Mouse (Mus musculus) embryonic facial prominence, embryonic 11.5 days (tissue): ENCODE results near the gene Fbln1. TPM values are rescaled to one million over a fixed set of nuclear protein-coding genes. Genes with fewer than 3 reads are reported as not detected.

Experiments
- ATAC-seq: fragments of 200-750 bp; cut with Nextera tagmentation; replicated peaks from 2 replicates; pipeline ENCODE4 v1.8.0; 2017; ENCODE audit warnings: low read depth; ENCODE audit not compliant: insufficient number of reproducible peaks, low FRiP score, low TSS enrichment
- DNase-seq: peaks from one replicate; pipeline ENCODE4 v3.0.0-alpha.2; 2015; ENCODE audit warnings: low spot score
- H3K27ac ChIP-seq: fragments of 300-500 bp; sonication (generic); replicated peaks from 2 replicates; pipeline ENCODE4 v1.5.1; 2014; ENCODE audit warnings: mild to moderate bottlenecking, low read depth, low read length, control low read depth
- H3K27me3 ChIP-seq: fragments of 300-500 bp; sonication (generic); 2 replicates; pipeline ENCODE4 v1.6.1; 2014; ENCODE audit warnings: mild to moderate bottlenecking, low read length, moderate library complexity, mixed read lengths; ENCODE audit not compliant: control insufficient read depth, insufficient read depth
- H3K36me3 ChIP-seq: fragments of 300-500 bp; sonication (generic); replicated peaks from 2 replicates; pipeline ENCODE4 v1.6.1; 2014; ENCODE audit warnings: low read depth, mild to moderate bottlenecking, low read length, moderate library complexity, mixed read lengths; ENCODE audit not compliant: control insufficient read depth, insufficient read depth
- H3K4me1 ChIP-seq: fragments of 300-500 bp; sonication (generic); 2 replicates; pipeline ENCODE4 v1.6.1; 2014; ENCODE audit warnings: low read length, mixed read lengths; ENCODE audit not compliant: control insufficient read depth, insufficient read depth
- H3K4me2 ChIP-seq: fragments of 300-500 bp; sonication (generic); 2 replicates; pipeline ENCODE4 v1.6.1; 2014; ENCODE audit warnings: low read depth, mild to moderate bottlenecking, control low read depth, low read length, moderate library complexity
- H3K4me3 ChIP-seq: fragments of 300-500 bp; sonication (generic); 2 replicates; pipeline ENCODE4 v1.5.1; 2014; ENCODE audit warnings: low read depth, low read length, control low read depth
- H3K9ac ChIP-seq: fragments of 300-500 bp; sonication (generic); replicated peaks from 2 replicates; pipeline ENCODE4 v1.6.1; 2014; ENCODE audit warnings: mild to moderate bottlenecking, control low read depth, low read length
- H3K9me3 ChIP-seq: fragments of 300-500 bp; sonication (generic); replicated peaks from 2 replicates; pipeline ENCODE4 v1.6.1; 2016; ENCODE audit warnings: mild to moderate bottlenecking, low read length, inconsistent platforms, mixed read lengths; ENCODE audit not compliant: control insufficient read depth
- WGBS: fragments of 180-500 bp; shearing (Covaris S2); extraction: QIAGEN DNeasy Blood & Tissue Kit; methylation state at CpG from one replicate; pipeline ENCODE4 v1.1.7; 2014; 5-methylcytosine and 5-hydroxymethylcytosine counted together
- polyA plus RNA-seq: library from polyadenylated mRNA; unstranded; fragments of >200 nt; fragmentation: Nextera tagmentation; extraction: Ambion mirVana; gene quantifications from 2 replicates; pipeline ENCODE4 v1.2.1, GENCODE M21; 2014

The Fbln1 gene
- polyA plus RNA-seq, 1 experiment from 2014 or later: 200 TPM

DNA sequence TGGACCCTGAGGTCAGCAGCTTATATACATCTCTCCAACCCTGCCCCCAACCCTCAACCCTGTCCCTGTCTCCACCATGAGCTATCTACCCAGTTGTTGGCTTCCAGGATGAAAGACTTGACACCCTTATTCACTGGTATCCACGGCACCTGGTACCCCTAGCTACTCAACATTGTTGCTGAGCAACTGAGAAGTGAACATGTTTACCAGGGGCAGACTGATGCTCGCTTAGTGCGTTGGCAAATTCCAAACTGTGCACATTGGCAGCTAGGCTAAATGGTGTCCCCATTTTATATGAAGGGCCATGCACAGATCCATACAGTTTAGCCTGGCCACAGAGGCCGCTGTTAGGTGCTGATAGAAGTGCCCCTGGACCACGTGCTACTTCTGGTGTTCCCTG, 57.1 kb downstream of the Fbln1 start:
- H3K4me3 ChIP-seq: no peak overlapping the region
- H3K4me2 ChIP-seq: no peak overlapping the region
- H3K4me1 ChIP-seq: no peaks in the 10 kb centered on the region
- peaks cover 3% of the 10 kb centered on the region for H3K36me3 ChIP-seq
- no peaks in the 10 kb centered on the region for H3K27me3 ChIP-seq
- H3K27ac ChIP-seq: no peak overlapping the region
- ATAC-seq (no peak), DNase-seq (no peak)
- WGBS: 95% methylated on average over 5 of the region's 5 CpGs
- H3K9me3 ChIP-seq: peaks cover 3% of the 10 kb centered on the region; the same call in 1 of the 2 replicates
- H3K9ac ChIP-seq: no peak overlapping the region

DNA sequence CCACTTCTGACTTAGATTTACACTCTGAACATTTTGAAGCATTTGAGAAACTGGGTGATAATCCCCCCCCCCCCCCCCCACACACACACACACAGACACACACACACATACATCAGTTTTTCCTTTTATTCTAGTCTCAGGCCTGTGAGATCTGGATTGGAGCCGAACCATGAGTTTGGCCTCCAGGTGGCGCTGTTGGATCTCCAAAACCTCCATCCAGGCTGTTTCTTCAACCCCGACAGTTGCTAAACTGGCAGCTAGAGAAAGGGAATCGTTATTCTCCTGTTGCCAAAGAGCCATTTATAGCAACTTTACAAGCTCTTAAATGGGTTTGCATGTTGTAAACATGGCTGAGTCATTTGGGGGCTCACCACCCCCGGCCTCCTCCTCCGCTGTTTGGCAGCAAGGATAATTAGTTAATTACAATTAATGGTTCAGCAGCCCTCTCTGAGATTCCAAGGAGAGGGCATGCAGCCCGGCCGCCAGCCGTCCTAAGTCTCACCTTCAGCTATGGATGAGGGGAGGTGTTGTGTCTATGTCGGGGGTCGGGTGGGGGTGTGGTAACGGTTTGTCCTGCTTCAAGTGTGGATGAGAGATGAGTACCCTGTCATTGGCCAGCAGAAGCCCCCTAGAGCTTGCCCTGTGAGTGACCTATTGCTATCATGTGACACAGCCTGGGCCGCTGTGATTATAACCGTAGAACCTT, 61.1 kb downstream of the Fbln1 start:
- WGBS: 33% methylated on average over 14 of the region's 14 CpGs
- Histone ChIP-seq H3K27me3 (no peaks in the 10 kb centered on the region), H3K4me2 (no peak overlapping the region), H3K4me3 (no peak overlapping the region), H3K9ac (no peak overlapping the region), H3K4me1 (no peaks in the 10 kb centered on the region), H3K9me3 (no peaks in the 10 kb centered on the region), H3K27ac (no peak overlapping the region), H3K36me3 (no peaks in the 10 kb centered on the region; the same call in 1 of the 2 replicates)
- peak; percentile 89 for DNase-seq
- no peak for ATAC-seq

DNA sequence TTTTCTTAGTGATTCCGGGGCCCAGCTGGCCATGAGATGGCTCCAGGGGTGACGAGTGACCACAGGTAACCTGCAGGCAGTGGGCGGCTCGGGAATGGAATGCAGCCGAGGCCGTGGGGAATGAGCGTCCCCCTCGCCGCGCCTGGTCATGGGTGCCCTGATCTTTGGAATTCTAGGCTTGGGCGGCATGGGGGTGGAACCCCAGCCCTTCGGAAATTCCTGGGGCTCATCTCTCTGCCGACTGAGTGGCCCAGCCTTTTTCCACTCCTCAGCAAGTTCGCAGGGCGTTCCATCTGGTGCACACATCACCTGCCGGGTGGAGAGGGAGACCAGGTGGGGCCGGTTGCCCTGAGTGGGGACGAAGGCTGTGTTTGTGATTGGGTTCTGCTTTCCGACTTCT, 62.1 kb downstream of the Fbln1 start:
- DNase-seq (no peak), ATAC-seq (no peak)
- Histone ChIP-seq H3K9ac (no peak overlapping the region), H3K27ac (no peak overlapping the region), H3K36me3 (no peaks in the 10 kb centered on the region; the same call in 1 of the 2 replicates), H3K4me3 (no peak overlapping the region), H3K4me2 (no peak overlapping the region), H3K9me3 (no peaks in the 10 kb centered on the region), H3K4me1 (no peaks in the 10 kb centered on the region), H3K27me3 (no peaks in the 10 kb centered on the region)
- 83% methylated on average over 19 of the region's 19 CpGs for WGBS

DNA sequence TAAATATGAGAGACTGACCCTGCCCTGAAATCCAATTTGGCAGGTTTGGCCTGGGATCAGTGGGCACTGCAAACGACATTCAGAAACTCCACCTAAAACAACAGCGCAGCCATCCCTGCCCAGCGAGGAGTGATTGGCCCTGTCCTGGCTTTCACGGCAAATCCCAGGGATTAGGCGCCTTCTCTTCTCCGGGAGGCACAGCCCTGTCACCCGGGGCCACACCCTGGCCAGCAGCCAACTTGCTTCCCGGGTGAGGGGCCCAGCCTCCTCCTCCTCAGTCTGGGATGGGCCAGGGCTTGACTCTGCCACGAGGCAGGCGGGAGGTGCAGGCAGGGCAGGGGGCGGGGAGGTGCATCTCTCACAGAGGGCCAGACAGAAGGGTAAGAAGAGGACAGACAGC, 67.2 kb downstream of the Fbln1 start:
- peak; percentile 25; the same call in 1 of the 2 replicates for ATAC-seq
- Histone ChIP-seq H3K4me1 (no peaks in the 10 kb centered on the region), H3K4me3 (no peak overlapping the region), H3K27me3 (no peaks in the 10 kb centered on the region), H3K27ac (no peak overlapping the region), H3K9ac (no peak overlapping the region), H3K36me3 (no peaks in the 10 kb centered on the region), H3K4me2 (no peak overlapping the region), H3K9me3 (no peaks in the 10 kb centered on the region)
- 39% methylated on average over 11 of the region's 11 CpGs for WGBS
- DNase-seq: peak; percentile 29

DNA sequence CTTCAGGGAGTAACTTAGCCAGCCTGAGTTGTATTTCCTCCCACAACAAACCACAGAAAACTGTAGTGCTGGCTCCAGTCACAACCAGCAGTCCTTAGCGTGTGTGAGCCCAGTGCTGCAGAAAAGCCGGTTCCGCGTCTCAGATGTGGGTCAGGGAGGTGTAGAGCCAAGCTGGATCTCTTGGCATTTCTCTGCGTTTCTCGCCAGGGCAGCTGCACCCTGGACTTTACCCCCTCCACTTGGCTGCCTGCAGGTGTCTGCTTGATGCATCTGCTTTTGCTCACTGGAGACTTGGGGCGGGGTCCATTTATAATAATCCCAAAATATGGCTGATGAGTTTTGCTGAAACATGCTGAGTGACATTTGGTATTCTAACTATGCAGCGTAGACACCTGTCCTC, 71.5 kb downstream of the Fbln1 start:
- H3K27ac ChIP-seq: no peak overlapping the region
- no peaks in the 10 kb centered on the region for H3K4me1 ChIP-seq
- 86% methylated on average over 8 of the region's 8 CpGs for WGBS
- no peak overlapping the region for H3K4me2 ChIP-seq
- ATAC-seq: no peak
- no peaks in the 10 kb centered on the region for H3K9me3 ChIP-seq
- H3K9ac ChIP-seq: no peak overlapping the region
- H3K36me3 ChIP-seq: no peaks in the 10 kb centered on the region
- no peaks in the 10 kb centered on the region for H3K27me3 ChIP-seq
- no peak for DNase-seq
- no peak overlapping the region for H3K4me3 ChIP-seq

DNA sequence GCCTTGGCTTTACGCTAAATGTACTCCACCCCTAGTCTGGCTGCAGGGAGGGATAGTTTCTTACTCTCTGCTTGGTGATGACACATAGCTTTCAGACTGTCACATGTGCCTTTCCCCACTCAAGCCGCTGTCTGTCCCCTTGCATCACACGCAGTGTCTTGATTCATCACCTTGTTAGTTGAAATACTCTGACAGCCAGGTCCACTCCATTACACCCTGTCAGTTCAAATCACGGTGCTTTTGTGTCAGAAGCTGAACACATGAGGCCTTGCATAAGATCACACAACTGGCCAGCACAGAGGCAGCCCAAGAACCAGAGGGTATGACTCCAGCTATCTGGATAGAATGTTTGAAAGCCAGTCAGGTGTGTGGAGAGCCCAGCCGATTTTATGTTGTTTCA, 73.2 kb downstream of the Fbln1 start:
- Histone ChIP-seq H3K4me2 (no peak overlapping the region), H3K36me3 (no peaks in the 10 kb centered on the region), H3K27ac (no peak overlapping the region), H3K4me1 (no peaks in the 10 kb centered on the region), H3K27me3 (no peaks in the 10 kb centered on the region), H3K4me3 (no peak overlapping the region), H3K9me3 (no peaks in the 10 kb centered on the region), H3K9ac (no peak overlapping the region)
- ATAC-seq: no peak
- no peak for DNase-seq
- 86% methylated on average over 5 of the region's 5 CpGs for WGBS

DNA sequence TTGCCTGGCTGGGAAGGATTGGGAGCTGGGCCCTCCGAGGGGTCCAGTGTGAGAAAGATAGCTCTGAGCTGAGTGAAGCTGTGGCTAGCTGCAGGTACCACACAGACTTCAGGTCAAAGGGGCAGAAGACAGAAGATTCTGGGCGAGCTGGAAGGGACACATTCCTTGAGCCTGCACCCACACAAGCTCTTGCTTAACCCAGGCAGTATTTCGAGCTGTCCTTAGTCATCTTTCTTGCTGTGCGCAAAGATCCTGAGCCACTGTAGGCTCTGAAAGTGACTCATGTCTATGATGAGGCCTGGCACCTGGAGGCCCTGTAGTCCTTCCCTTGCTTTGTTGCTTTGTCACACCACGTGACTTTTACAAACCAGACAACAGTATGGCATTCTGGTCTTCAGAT, 76.3 kb downstream of the Fbln1 start:
- H3K27ac ChIP-seq: no peak overlapping the region
- no peaks in the 10 kb centered on the region for H3K9me3 ChIP-seq
- no peak overlapping the region for H3K4me3 ChIP-seq
- H3K27me3 ChIP-seq: no peaks in the 10 kb centered on the region
- H3K4me2 ChIP-seq: no peak overlapping the region
- no peak overlapping the region for H3K9ac ChIP-seq
- no peaks in the 10 kb centered on the region for H3K4me1 ChIP-seq
- H3K36me3 ChIP-seq: no peaks in the 10 kb centered on the region
- 78% methylated on average over 5 of the region's 5 CpGs for WGBS
- no peak for ATAC-seq
- no peak for DNase-seq

DNA sequence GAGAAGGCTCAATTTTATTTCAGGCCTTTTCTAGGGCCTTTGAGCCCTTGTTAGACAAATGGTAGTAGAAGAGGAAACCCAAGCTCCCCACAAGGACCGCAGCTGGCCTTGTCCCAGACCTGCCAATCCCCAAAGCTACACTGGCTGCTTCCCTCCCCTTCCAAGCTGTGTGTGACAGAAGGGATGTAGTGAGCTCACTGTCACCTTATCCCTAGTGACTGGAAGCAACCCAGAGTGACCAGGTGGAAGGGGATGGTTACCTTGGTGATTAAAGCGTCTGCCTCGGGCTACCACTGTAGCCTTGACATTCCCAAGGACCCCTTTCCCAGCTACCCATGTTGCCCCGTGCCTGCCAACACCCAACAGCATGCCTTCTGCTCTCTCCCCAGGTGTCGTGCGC, 78.9 kb downstream of the Fbln1 start:
- Histone ChIP-seq H3K4me1 (no peaks in the 10 kb centered on the region), H3K27me3 (no peaks in the 10 kb centered on the region)

More for the DNA sequence above, 78.9 kb downstream of the Fbln1 start:
- Histone ChIP-seq H3K27ac (no peak overlapping the region), H3K9ac (no peak overlapping the region), H3K9me3 (no peaks in the 10 kb centered on the region), H3K36me3 (no peaks in the 10 kb centered on the region), H3K4me2 (no peak overlapping the region), H3K4me3 (no peak overlapping the region)
- ATAC-seq (no peak), DNase-seq (no peak)
- WGBS: 91% methylated on average over 6 of the region's 6 CpGs
